Mouse (Mus musculus) macrophage (primary cell): ENCODE measurements around the gene Pip4p1. TPM values are rescaled to one million over a fixed set of nuclear protein-coding genes. Genes with fewer than 3 reads are reported as not detected.

Experiments
- H3K27ac ChIP-seq: fragments of 350-480 bp; formaldehyde crosslinking; 2 replicates; pipeline ENCODE4 v1.9.0; 2021
- H3K36me3 ChIP-seq: fragments of 350-480 bp; formaldehyde crosslinking; 2 replicates; pipeline ENCODE4 v1.9.0; 2021; ENCODE audit errors: inconsistent target
- H3K4me3 ChIP-seq: fragments of 350-480 bp; formaldehyde crosslinking; 2 replicates; pipeline ENCODE4 v1.9.0; 2021; ENCODE audit errors: inconsistent target
- H3K79me2 ChIP-seq: fragments of 350-480 bp; formaldehyde crosslinking; 2 replicates; pipeline ENCODE4 v1.9.0; 2021; ENCODE audit errors: inconsistent target
- WGBS: methylation state at CpG from one replicate; pipeline ENCODE4 v1.1.7; 2026; ENCODE audit warnings: inconsistent platforms; ENCODE audit not compliant: missing documents; 5-methylcytosine and 5-hydroxymethylcytosine counted together
- polyA plus RNA-seq: library from polyadenylated mRNA; stranded (reverse); fragments of 250-400 nt; gene quantifications from 3 replicates; pipeline ENCODE4 v1.2.4, GENCODE M21; 2018; ENCODE audit warnings: inconsistent platforms

Gene Pip4p1
- polyA plus RNA-seq, 1 experiment from 2014 or later: 52.7 TPM

DNA sequence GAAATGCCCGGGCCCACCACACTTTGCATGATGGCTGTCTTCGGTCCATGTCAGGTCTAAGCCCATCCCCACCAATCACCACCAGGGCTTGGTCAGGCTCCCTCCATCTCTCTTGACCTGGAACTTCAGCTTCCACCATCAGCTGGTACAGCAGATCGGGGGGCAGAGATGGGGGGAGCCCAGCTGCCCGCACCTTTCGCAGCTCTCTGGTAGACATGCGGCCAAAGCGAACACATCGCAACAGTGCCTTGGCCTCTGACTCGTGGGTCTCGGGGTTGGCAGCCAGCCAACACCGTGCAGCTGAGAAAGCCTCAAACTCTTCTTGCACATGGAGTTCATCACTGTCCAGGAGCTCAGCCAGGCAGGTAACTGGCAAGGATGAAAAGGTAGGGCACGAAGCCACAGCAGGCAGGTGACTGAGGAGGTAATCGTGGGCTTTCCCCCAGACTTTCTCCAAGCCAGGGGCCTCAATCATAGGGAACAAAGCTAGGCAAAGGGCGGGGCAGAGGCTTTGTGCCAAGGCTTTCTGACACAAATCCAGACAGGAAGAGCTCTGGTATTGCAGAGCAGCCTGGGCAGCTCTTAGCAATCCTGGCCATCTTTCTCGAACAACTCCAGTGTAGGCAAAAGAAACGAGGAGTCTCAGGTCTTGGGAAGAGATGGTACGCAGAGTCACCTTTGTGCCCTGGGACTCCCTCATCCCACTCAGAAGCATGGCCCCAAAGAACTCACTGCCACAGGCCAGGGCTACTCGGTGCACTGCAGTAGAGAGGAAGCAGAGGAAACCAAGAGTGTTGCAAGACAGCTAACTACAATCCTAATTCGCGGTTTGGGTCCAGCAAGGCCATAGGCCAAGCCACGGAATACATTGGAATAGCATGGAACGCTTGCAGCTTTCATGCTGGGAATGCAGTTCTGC lies 37.9 kb downstream of the Pip4p1 start:
- no peak overlapping the region for H3K4me3 ChIP-seq
- 40% methylated on average over 21 of the region's 22 CpGs for WGBS

DNA sequence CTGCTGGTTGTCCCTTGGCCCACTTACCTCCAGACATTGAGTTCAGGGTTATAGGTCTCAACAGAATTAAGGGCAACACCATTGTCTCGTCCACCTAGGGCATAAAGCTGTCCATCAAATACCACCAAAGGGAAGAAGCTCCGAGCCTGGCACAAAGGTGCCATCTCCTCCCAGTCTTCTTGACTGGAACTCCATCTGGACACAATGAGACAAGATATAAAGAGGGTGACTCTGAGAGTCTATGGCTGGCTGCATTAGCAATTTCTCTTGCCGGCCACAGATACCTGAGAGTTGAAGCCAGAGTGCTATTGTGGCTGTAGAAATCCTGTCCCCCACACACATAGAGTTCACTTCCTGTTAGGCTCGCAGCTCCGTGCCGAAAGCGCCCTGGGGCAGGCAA lies 38.6 kb downstream of the Pip4p1 start:
- no peak overlapping the region for H3K4me3 ChIP-seq
- H3K79me2 ChIP-seq: no peaks in the 10 kb centered on the region
- H3K27ac ChIP-seq: no peak overlapping the region
- WGBS: 55% methylated on average over 5 of the region's 7 CpGs
- no peaks in the 10 kb centered on the region for H3K36me3 ChIP-seq

More for the DNA sequence above, 37.9 kb downstream of the Pip4p1 start:
- no peaks in the 10 kb centered on the region for H3K36me3 ChIP-seq
- no peak overlapping the region for H3K27ac ChIP-seq
- H3K79me2 ChIP-seq: no peaks in the 10 kb centered on the region

DNA sequence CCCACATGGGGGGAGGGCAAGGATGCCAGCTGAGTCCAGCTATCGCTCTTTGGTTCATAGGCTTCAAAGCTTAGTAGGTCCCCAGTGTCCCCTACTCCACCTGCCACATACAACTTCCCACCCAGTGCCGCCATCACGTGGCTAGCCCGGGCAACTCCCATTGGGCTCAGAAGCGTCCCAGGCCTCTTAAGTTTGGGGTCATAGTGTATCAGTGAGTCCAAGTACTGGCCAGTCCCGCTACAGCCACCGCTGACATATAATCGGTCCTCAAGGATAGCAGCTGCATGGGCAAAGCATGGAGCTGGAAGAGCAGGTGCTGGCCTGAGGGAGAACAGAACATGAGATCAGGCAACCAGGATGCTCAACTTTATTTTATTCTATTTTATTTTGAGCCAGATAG lies 39.0 kb downstream of the Pip4p1 start:
- no peak overlapping the region for H3K4me3 ChIP-seq
- H3K27ac ChIP-seq: no peak overlapping the region
- no peaks in the 10 kb centered on the region for H3K79me2 ChIP-seq
- 97% methylated on average over 8 of the region's 8 CpGs for WGBS
- no peaks in the 10 kb centered on the region for H3K36me3 ChIP-seq

DNA sequence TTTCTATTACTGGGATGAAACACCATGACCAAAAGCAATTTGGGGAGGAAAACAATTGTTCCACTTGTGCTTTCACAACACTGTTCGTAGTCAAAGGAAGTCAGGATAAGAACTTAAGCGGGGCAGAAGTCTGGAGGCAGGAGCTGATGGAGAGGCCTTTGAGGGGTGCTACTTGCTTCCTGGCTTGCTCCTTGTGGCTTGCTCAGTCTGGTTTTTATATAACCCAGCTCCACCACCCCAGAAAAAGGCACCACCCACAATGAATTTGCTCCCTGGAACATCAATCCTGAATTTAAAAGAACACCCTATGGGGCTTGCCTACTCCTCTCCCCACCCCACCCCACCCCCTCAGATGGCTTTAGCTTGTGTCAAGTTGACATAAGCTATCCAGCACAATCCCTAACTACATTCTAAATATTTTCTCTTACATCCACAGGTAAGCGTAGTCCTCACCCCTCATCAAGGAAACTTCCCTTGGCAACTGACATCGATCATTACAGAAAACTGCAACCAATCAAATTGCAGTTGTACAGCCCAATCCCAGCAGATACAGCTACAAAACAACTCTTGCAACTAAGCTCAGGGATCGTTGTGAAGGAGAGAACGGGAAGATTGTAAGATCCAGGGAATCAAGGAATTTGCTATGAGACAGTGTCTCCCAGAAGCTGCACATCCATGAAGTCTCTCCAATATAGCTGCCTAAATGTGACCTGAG lies 54.3 kb downstream of the Pip4p1 start:
- Histone ChIP-seq H3K27ac (no peak overlapping the region), H3K79me2 (no peaks in the 10 kb centered on the region), H3K36me3 (no peaks in the 10 kb centered on the region), H3K4me3 (no peak overlapping the region)
- WGBS: 86% methylated on average over 6 of the region's 6 CpGs

Other genes starting within 250 kb of the Pip4p1 start
- not detected in 3 replicates for gene Olfr747, start 237.7 kb downstream of the Pip4p1 start, polyA plus RNA-seq
- gene Olfr748, start 223.5 kb downstream of the Pip4p1 start, polyA plus RNA-seq: not detected in 3 replicates
- gene Olfr749, start 185.8 kb downstream of the Pip4p1 start, polyA plus RNA-seq: not detected in 3 replicates
- 16.4 to 32.4 TPM (median 31.5 TPM) in 3 replicates for gene Ttc5, start 145.3 kb downstream of the Pip4p1 start, polyA plus RNA-seq
- gene Ccnb1ip1, start 123.1 kb downstream of the Pip4p1 start, polyA plus RNA-seq: not detected in 3 replicates
- 34.4 to 55.8 TPM (median 53.8 TPM) in 3 replicates for gene Parp2, start 123.0 kb downstream of the Pip4p1 start, polyA plus RNA-seq
- 54.3 to 116 TPM (median 85.4 TPM) in 3 replicates for gene Tep1, start 60.3 kb downstream of the Pip4p1 start, polyA plus RNA-seq
- gene Klhl33, start 33.3 kb downstream of the Pip4p1 start, polyA plus RNA-seq: 0.10 to 0.34 TPM in 2 of 3 replicates, not detected in the other
- 56.9 to 68.6 TPM (median 67.4 TPM) in 3 replicates for gene Osgep, start 6.0 kb downstream of the Pip4p1 start, polyA plus RNA-seq
- gene Apex1, start 5.9 kb downstream of the Pip4p1 start, polyA plus RNA-seq: 33.4 to 83.1 TPM (median 37.9 TPM) in 3 replicates
- gene Pnp, start 226 bp upstream of the Pip4p1 start, polyA plus RNA-seq: 39.2 to 329 TPM (median 249 TPM) in 3 replicates
- 224 to 377 TPM (median 317 TPM) in 3 replicates for gene Gm49342, start 13.7 kb upstream of the Pip4p1 start, polyA plus RNA-seq
- 0.75 to 1.5 TPM (median 1.2 TPM) in 3 replicates for gene Pnp2, start 25.1 kb upstream of the Pip4p1 start, polyA plus RNA-seq
- not detected in 3 replicates for gene Rnase10, start 76.9 kb upstream of the Pip4p1 start, polyA plus RNA-seq
- gene Rnase9, start 111.0 kb upstream of the Pip4p1 start, polyA plus RNA-seq: not detected in 3 replicates
- not detected in 3 replicates for gene Rnase11, start 119.3 kb upstream of the Pip4p1 start, polyA plus RNA-seq
- not detected in 3 replicates for gene Rnase12, start 126.8 kb upstream of the Pip4p1 start, polyA plus RNA-seq
- not detected in 3 replicates for gene Olfr750, start 143.6 kb upstream of the Pip4p1 start, polyA plus RNA-seq
- 71.8 to 173 TPM (median 117 TPM) in 3 replicates for gene Rnase4, start 160.2 kb upstream of the Pip4p1 start, polyA plus RNA-seq
- 15.6 to 41.8 TPM (median 23.3 TPM) in 3 replicates for gene Ang, start 160.3 kb upstream of the Pip4p1 start, polyA plus RNA-seq
- not detected in 3 replicates for gene Eddm3b, start 183.6 kb upstream of the Pip4p1 start, polyA plus RNA-seq
- gene Rnase6, start 193.1 kb upstream of the Pip4p1 start, polyA plus RNA-seq: 3.8 to 24.3 TPM (median 17.6 TPM) in 3 replicates
- gene Rnase1, start 215.9 kb upstream of the Pip4p1 start, polyA plus RNA-seq: not detected in 3 replicates
- not detected in 3 replicates for gene Rnase2b, start 231.4 kb upstream of the Pip4p1 start, polyA plus RNA-seq